Comparison of ENCODE assay signal across 13 mouse cellular contexts in genomic region chr12:82335095-82335494, GRCm38 (mm10).
DNase-seq lines count a peak whose midpoint lies in the region; ATAC-seq and TF ChIP-seq lines count a peak whose summit lies in the region.
"Had no signal": no experiment of that assay in that cellular context is flagged by ENCODE, and none has a peak within 500 bp of the region (broad histone marks: within the 10 kb centered on the region; RNA-seq: fewer than 3 reads in every experiment).

No protein-coding gene starts in this region.

- H3K9me3 ChIP-seq in intestine, embryonic 15.5 days, result no peaks in the 10 kb centered on the region
- H3K9me3 ChIP-seq in intestine, postnatal 0 days (ENCODE audit: control insufficient read depth), result no peaks in the 10 kb centered on the region
- no peaks in the 10 kb centered on the region for H3K9me3 ChIP-seq in forebrain, embryonic 15.5 days
- no peaks in the 10 kb centered on the region for H3K9me3 ChIP-seq in midbrain, embryonic 16.5 days (replicated peaks; ENCODE audit: control insufficient read depth, low read length, poor library complexity, severe bottlenecking)
- H3K9me3 ChIP-seq: limb, embryonic 15.5 days had no signal

- H3K27me3 ChIP-seq in intestine, embryonic 15.5 days (replicated peaks), result no peaks in the 10 kb centered on the region
- no peaks in the 10 kb centered on the region for H3K27me3 ChIP-seq in intestine, postnatal 0 days (replicated peaks; ENCODE audit: control insufficient read depth, insufficient read depth, low read length)
- no peaks in the 10 kb centered on the region for H3K27me3 ChIP-seq in forebrain, embryonic 15.5 days
- no peaks in the 10 kb centered on the region for H3K27me3 ChIP-seq in midbrain, embryonic 16.5 days (ENCODE audit: control insufficient read depth, insufficient read depth, low read depth, low read length)
- H3K27me3 ChIP-seq: CH12.LX; limb, embryonic 15.5 days had no signal

- H3K4me2 ChIP-seq in intestine, embryonic 15.5 days (replicated peaks), result no peak overlapping the region
- H3K4me2 ChIP-seq in intestine, postnatal 0 days (replicated peaks; ENCODE audit: low read depth), result no peak overlapping the region
- H3K4me2 ChIP-seq in forebrain, embryonic 15.5 days (replicated peaks), result no peak overlapping the region
- no peak overlapping the region for H3K4me2 ChIP-seq in midbrain, embryonic 16.5 days (ENCODE audit: low read length)
- H3K4me2 ChIP-seq: limb, embryonic 15.5 days had no signal

- peaks cover 13% of the 10 kb centered on the region; the same call in 1 of the 2 replicates for H3K4me1 ChIP-seq in intestine, embryonic 15.5 days (replicated peaks)
- H3K4me1 ChIP-seq in intestine, postnatal 0 days (replicated peaks; ENCODE audit: control insufficient read depth, insufficient read depth, low read length), result 0 out of 2 replicates have a peak, but pooled peaks cover 3% of the 10 kb centered on the region
- H3K4me1 ChIP-seq in forebrain, embryonic 15.5 days, result peaks cover 37% of the 10 kb centered on the region
- peaks cover 25% of the 10 kb centered on the region for H3K4me1 ChIP-seq in midbrain, embryonic 16.5 days (ENCODE audit: control insufficient read depth, insufficient read depth, low read length)

- no peak for ATAC-seq in intestine, embryonic 15.5 days
- no peak for ATAC-seq in intestine, postnatal 0 days
- peak; percentile 65 for ATAC-seq in forebrain, embryonic 15.5 days (replicated peaks)
- 0 out of 2 replicates have a peak, but pooled peaks have one; percentile 51 for ATAC-seq in midbrain, embryonic 16.5 days

- DNase-seq in ZHBTc4 (ENCODE audit: low read depth, low spot score), result peak; percentile 63
- DNase-seq in ovary, postnatal 14 days (ENCODE audit: low spot score), result no peak
- DNase-seq in right cerebral cortex, postnatal 25 days, result no peak
- no peak for DNase-seq in spleen, adult 12 weeks (ENCODE audit: low spot score)
- DNase-seq: adrenal gland, adult 2 months; cerebellum, postnatal 10 days had no signal

- H3K9ac ChIP-seq in intestine, embryonic 15.5 days, result no peak overlapping the region
- H3K9ac ChIP-seq in intestine, postnatal 0 days (ENCODE audit: low read depth, low read length), result no peak overlapping the region
- H3K9ac ChIP-seq in forebrain, embryonic 15.5 days (replicated peaks), result no peak overlapping the region; the same call in 1 of the 2 replicates
- no peak overlapping the region for H3K9ac ChIP-seq in midbrain, embryonic 16.5 days (ENCODE audit: low read depth, low read length)
- H3K9ac ChIP-seq: limb, embryonic 15.5 days had no signal

- 0 out of 2 replicates have a peak overlapping the region, but pooled peaks have one; percentile 8 for H3K27ac ChIP-seq in intestine, embryonic 15.5 days
- H3K27ac ChIP-seq in intestine, postnatal 0 days (ENCODE audit: low read depth, low read length), result no peak overlapping the region
- peak overlapping the region; percentile 68 for H3K27ac ChIP-seq in forebrain, embryonic 15.5 days (replicated peaks)
- H3K27ac ChIP-seq in midbrain, embryonic 16.5 days (ENCODE audit: low read length), result peak overlapping the region; percentile 28; the same call in 1 of the 2 replicates
- H3K27ac ChIP-seq: limb, embryonic 15.5 days; macrophage had no signal

- no peak for TF ChIP-seq CTCF in intestine, postnatal 0 days (IDR thresholded peaks at IDR 0.05; ENCODE audit: low read depth)

- WGBS in intestine, embryonic 15.5 days, result 10% methylated on average over 1 of the region's 1 CpGs
- WGBS in intestine, postnatal 0 days, result 8% methylated on average over 1 of the region's 1 CpGs
- 0% methylated on average over 1 of the region's 1 CpGs for WGBS in forebrain, embryonic 15.5 days
- 9% methylated on average over 1 of the region's 1 CpGs for WGBS in midbrain, embryonic 16.5 days

- no peak overlapping the region for H3K4me3 ChIP-seq in intestine, embryonic 15.5 days (replicated peaks)
- no peak overlapping the region for H3K4me3 ChIP-seq in intestine, postnatal 0 days (ENCODE audit: low read depth, low read length)
- H3K4me3 ChIP-seq in forebrain, embryonic 15.5 days, result no peak overlapping the region
- H3K4me3 ChIP-seq in midbrain, embryonic 16.5 days (ENCODE audit: low read depth, low read length), result no peak overlapping the region
- H3K4me3 ChIP-seq: limb, embryonic 15.5 days had no signal

- no peaks in the 10 kb centered on the region for H3K36me3 ChIP-seq in intestine, embryonic 15.5 days
- H3K36me3 ChIP-seq in intestine, postnatal 0 days (ENCODE audit: control insufficient read depth, insufficient read depth), result no peaks in the 10 kb centered on the region
- no peaks in the 10 kb centered on the region for H3K36me3 ChIP-seq in forebrain, embryonic 15.5 days
- no peaks in the 10 kb centered on the region for H3K36me3 ChIP-seq in midbrain, embryonic 16.5 days (ENCODE audit: control insufficient read depth, insufficient read depth, low read length)
- H3K36me3 ChIP-seq: limb, embryonic 15.5 days had no signal

Comparison
In these comparisons a context has a peak if more than half of its experiments do, and no peak if none do; other contexts are left out.
1. ATAC-seq: peak in forebrain, embryonic 15.5 days (single experiment) and midbrain, embryonic 16.5 days (single experiment); none in intestine, embryonic 15.5 days (single experiment) and intestine, postnatal 0 days (single experiment).